Mouse (Mus musculus) midbrain, embryonic 13.5 days (tissue): ENCODE results near the gene Etv4. TPM values are rescaled to one million over a fixed set of nuclear protein-coding genes. Genes with fewer than 3 reads are reported as not detected.

Source experiments
- ATAC-seq: fragments of 200-750 bp; cut with Nextera tagmentation; 2 replicates; pipeline ENCODE4 v1.8.0; 2017; ENCODE audit warnings: mild to moderate bottlenecking, moderate TSS enrichment, moderate library complexity
- H3K27ac ChIP-seq: fragments of 300-500 bp; sonication (generic); 2 replicates; pipeline ENCODE4 v1.5.1; 2015; ENCODE audit warnings: inconsistent platforms, mild to moderate bottlenecking, moderate library complexity
- H3K27me3 ChIP-seq: fragments of 300-500 bp; sonication (generic); 2 replicates; pipeline ENCODE4 v1.6.1; 2015; ENCODE audit warnings: mild to moderate bottlenecking, inconsistent platforms
- H3K36me3 ChIP-seq: fragments of 300-500 bp; sonication (generic); 2 replicates; pipeline ENCODE4 v1.6.1; 2015; ENCODE audit warnings: mild to moderate bottlenecking, inconsistent platforms
- H3K4me1 ChIP-seq: fragments of 300-500 bp; sonication (generic); replicated peaks from 2 replicates; pipeline ENCODE4 v1.6.1; 2015; ENCODE audit warnings: inconsistent platforms
- H3K4me2 ChIP-seq: fragments of 300-500 bp; sonication (generic); replicated peaks from 2 replicates; pipeline ENCODE4 v1.6.1; 2015; ENCODE audit warnings: moderate library complexity, mild to moderate bottlenecking, inconsistent platforms
- H3K4me3 ChIP-seq: fragments of 300-500 bp; sonication (generic); replicated peaks from 2 replicates; pipeline ENCODE4 v1.5.1; 2015; ENCODE audit warnings: mild to moderate bottlenecking, inconsistent platforms
- H3K9ac ChIP-seq: fragments of 300-500 bp; sonication (generic); replicated peaks from 2 replicates; pipeline ENCODE4 v1.6.1; 2015; ENCODE audit warnings: mild to moderate bottlenecking, inconsistent platforms
- H3K9me3 ChIP-seq: fragments of 300-500 bp; sonication (generic); 2 replicates; pipeline ENCODE4 v1.6.1; 2016; ENCODE audit warnings: mild to moderate bottlenecking, inconsistent platforms
- WGBS: fragments of 180-500 bp; shearing (Covaris S2); methylation state at CpG from one replicate; pipeline ENCODE4 v1.1.7; 2015; 5-methylcytosine and 5-hydroxymethylcytosine counted together
- polyA plus RNA-seq: library from polyadenylated mRNA; unstranded; fragments of >200 nt; fragmentation: Nextera tagmentation; extraction: Ambion mirVana; gene quantifications from 2 replicates; pipeline ENCODE4 v1.2.1, GENCODE M21; 2015

Etv4 gene
- polyA plus RNA-seq, 1 experiment from 2014 or later = 1.9 TPM

- ATAC-seq = no peak
- no peak overlapping the region for H3K4me3 ChIP-seq
- H3K27me3 ChIP-seq = no peaks in the 10 kb centered on the region
- H3K4me1 ChIP-seq = no peaks in the 10 kb centered on the region
- peaks cover 93% of the 10 kb centered on the region for H3K36me3 ChIP-seq
- WGBS = 85% methylated on average over 5 of the region's 5 CpGs
- H3K27ac ChIP-seq = no peak overlapping the region
- H3K4me2 ChIP-seq = no peak overlapping the region
- H3K9ac ChIP-seq = no peak overlapping the region
- no peaks in the 10 kb centered on the region for H3K9me3 ChIP-seq
These were observed 26.7 kb downstream of the Etv4 start for GRCm38 (mm10) chr11:101758431-101758830.

GRCm38 (mm10) chr11:101757366-101757765 is 27.8 kb downstream of the Etv4 start:
- ATAC-seq = no peak
- Histone ChIP-seq H3K27me3 (no peaks in the 10 kb centered on the region), H3K36me3 (peaks cover 96% of the 10 kb centered on the region)

GRCm38 (mm10) chr11:101756616-101757015 is 28.6 kb downstream of the Etv4 start:
- no peak overlapping the region for H3K4me2 ChIP-seq
- no peak overlapping the region for H3K27ac ChIP-seq
- peaks cover 96% of the 10 kb centered on the region for H3K36me3 ChIP-seq
- no peak for ATAC-seq
- no peak overlapping the region for H3K4me3 ChIP-seq
- H3K9me3 ChIP-seq = no peaks in the 10 kb centered on the region
- no peaks in the 10 kb centered on the region for H3K4me1 ChIP-seq
- 94% methylated on average over 8 of the region's 8 CpGs for WGBS
- no peak overlapping the region for H3K9ac ChIP-seq
- no peaks in the 10 kb centered on the region for H3K27me3 ChIP-seq

More at GRCm38 (mm10) chr11:101757366-101757765, 27.8 kb downstream of the Etv4 start:
- 94% methylated on average over 8 of the region's 8 CpGs for WGBS
- Histone ChIP-seq H3K4me3 (no peak overlapping the region), H3K4me1 (no peaks in the 10 kb centered on the region), H3K27ac (no peak overlapping the region), H3K9ac (no peak overlapping the region), H3K4me2 (no peak overlapping the region), H3K9me3 (no peaks in the 10 kb centered on the region)

- peaks cover 11% of the 10 kb centered on the region for H3K4me1 ChIP-seq
- 34% methylated on average over 9 of the region's 9 CpGs for WGBS
- H3K27me3 ChIP-seq = no peaks in the 10 kb centered on the region
- H3K4me3 ChIP-seq = peak overlapping the region; percentile 80
- peak overlapping the region; percentile 89 for H3K9ac ChIP-seq
- no peak for ATAC-seq
- no peak overlapping the region for H3K27ac ChIP-seq
- peaks cover 40% of the 10 kb centered on the region for H3K36me3 ChIP-seq
- peak overlapping the region; percentile 93 for H3K4me2 ChIP-seq
- H3K9me3 ChIP-seq = no peaks in the 10 kb centered on the region
These were observed 51.6 kb downstream of the Etv4 start for GRCm38 (mm10) chr11:101733596-101733995.

- peaks cover 11% of the 10 kb centered on the region for H3K4me1 ChIP-seq
- under 1% methylated on average over 51 of the region's 51 CpGs for WGBS
- peak; percentile 97 for ATAC-seq
- H3K27ac ChIP-seq = peak within 1 kb of the TSS; percentile 51; the same call in 1 of the 2 replicates
- H3K27me3 ChIP-seq = no peaks in the 10 kb centered on the region
- peak within 1 kb of the TSS; percentile 89 for H3K9ac ChIP-seq
- peak within 1 kb of the TSS; percentile 93 for H3K4me2 ChIP-seq
- peak within 1 kb of the TSS; percentile 80 for H3K4me3 ChIP-seq
- no peaks in the 10 kb centered on the region for H3K9me3 ChIP-seq
- H3K36me3 ChIP-seq = peaks cover 33% of the 10 kb centered on the region
These were observed 52.4 kb downstream of the Etv4 start, which contains the start of gene Dhx8 for GRCm38 (mm10) chr11:101732518-101733440. Dhx8 (plus strand) TSS chr11:101732919.

- Histone ChIP-seq H3K27ac (no peak overlapping the region), H3K4me2 (no peak overlapping the region), H3K9ac (0 out of 2 replicates have a peak overlapping the region, but pooled peaks have one; percentile 1), H3K9me3 (no peaks in the 10 kb centered on the region), H3K27me3 (no peaks in the 10 kb centered on the region), H3K4me3 (no peak overlapping the region), H3K36me3 (no peaks in the 10 kb centered on the region), H3K4me1 (peaks cover 18% of the 10 kb centered on the region)
- no peak for ATAC-seq
- WGBS = 72% methylated on average over 3 of the region's 3 CpGs
These were observed 55.9 kb downstream of the Etv4 start for GRCm38 (mm10) chr11:101729308-101729707.

GRCm38 (mm10) chr11:101726765-101727164 is 58.4 kb downstream of the Etv4 start:
- no peak overlapping the region for H3K4me3 ChIP-seq
- peak overlapping the region; percentile 62 for H3K27ac ChIP-seq
- no peaks in the 10 kb centered on the region for H3K36me3 ChIP-seq
- no peaks in the 10 kb centered on the region for H3K27me3 ChIP-seq
- H3K4me1 ChIP-seq = peaks cover 7% of the 10 kb centered on the region
- 33% methylated on average over 2 of the region's 2 CpGs for WGBS
- H3K9ac ChIP-seq = 0 out of 2 replicates have a peak overlapping the region, but pooled peaks have one; percentile 19
- no peaks in the 10 kb centered on the region for H3K9me3 ChIP-seq
- no peak for ATAC-seq
- H3K4me2 ChIP-seq = no peak overlapping the region

- Histone ChIP-seq H3K27ac (no peak overlapping the region), H3K27me3 (no peaks in the 10 kb centered on the region), H3K9me3 (no peaks in the 10 kb centered on the region), H3K4me2 (no peak overlapping the region), H3K4me1 (peaks cover 7% of the 10 kb centered on the region), H3K36me3 (no peaks in the 10 kb centered on the region), H3K4me3 (no peak overlapping the region), H3K9ac (no peak overlapping the region)
- WGBS = 83% methylated on average over 8 of the region's 8 CpGs
- no peak for ATAC-seq
These were observed 60.1 kb downstream of the Etv4 start for GRCm38 (mm10) chr11:101725043-101725442.

- Histone ChIP-seq H3K4me2 (no peak overlapping the region), H3K27me3 (no peaks in the 10 kb centered on the region), H3K27ac (no peak overlapping the region), H3K4me3 (no peak overlapping the region), H3K9ac (no peak overlapping the region), H3K4me1 (peaks cover 11% of the 10 kb centered on the region), H3K9me3 (no peaks in the 10 kb centered on the region), H3K36me3 (no peaks in the 10 kb centered on the region)
- WGBS = 86% methylated on average over 21 of the region's 21 CpGs
- ATAC-seq = no peak
These were observed 65.1 kb downstream of the Etv4 start for GRCm38 (mm10) chr11:101719986-101720520.

Other genes starting within 250 kb of the Etv4 start
- 4.7 and 5.3 TPM in 2 replicates for gene Brca1, start 233.4 kb downstream of the Etv4 start, polyA plus RNA-seq
- gene Nbr1, start 233.2 kb downstream of the Etv4 start, polyA plus RNA-seq = 113 and 116 TPM in 2 replicates
- gene Tmem106a, start 203.1 kb downstream of the Etv4 start, polyA plus RNA-seq = 2.1 and 2.7 TPM in 2 replicates
- not detected in 2 replicates for gene Gm11634, start 186.1 kb downstream of the Etv4 start, polyA plus RNA-seq
- gene Rdm1, start 158.2 kb downstream of the Etv4 start, polyA plus RNA-seq = 21.7 and 24.8 TPM in 2 replicates
- 5.1 and 8.4 TPM in 2 replicates for gene Arl4d, start 119.8 kb downstream of the Etv4 start, polyA plus RNA-seq
- 39.0 and 41.4 TPM in 2 replicates for gene Dhx8, start 52.5 kb downstream of the Etv4 start, polyA plus RNA-seq
- 0.12 and 0.13 TPM in 2 replicates for gene Meox1, start 109.0 kb upstream of the Etv4 start, polyA plus RNA-seq
- 0.07 and 0.24 TPM in 2 replicates for gene Sost, start 181.6 kb upstream of the Etv4 start, polyA plus RNA-seq
- gene Cfap97d1, start 198.9 kb upstream of the Etv4 start, polyA plus RNA-seq = not detected in 2 replicates
- gene Dusp3, start 201.6 kb upstream of the Etv4 start, polyA plus RNA-seq = 11.3 and 11.8 TPM in 2 replicates
- 45.3 and 46.4 TPM in 2 replicates for gene Mpp3, start 243.1 kb upstream of the Etv4 start, polyA plus RNA-seq